Mouse (Mus musculus) CD8-positive naive resting alpha-beta T cell, adult 2 months (primary cell): ENCODE results near the gene Nfkbib.

ENCODE experiments used
- DNase-seq, 2 experiments: peaks; one replicate each; pipeline ENCODE4 v3.0.0; 2022; ENCODE audit warnings: low read depth in 2 of 2, low spot score in 2 of 2

Nfkbib gene

GRCm38 (mm10) chr7:28801451-28801850, 34.1 kb upstream of the Nfkbib start:
- DNase-seq = no peak

GRCm38 (mm10) chr7:28799994-28800393, 32.7 kb upstream of the Nfkbib start:
- DNase-seq = no peak

- DNase-seq = peak; percentile 69
Measured at GRCm38 (mm10) chr7:28796562-28796975, 29.3 kb upstream of the Nfkbib start.

GRCm38 (mm10) chr7:28795832-28796231, 28.5 kb upstream of the Nfkbib start:
- DNase-seq = no peak

- no peak for DNase-seq
Measured at GRCm38 (mm10) chr7:28794496-28794895, 27.2 kb upstream of the Nfkbib start.

- DNase-seq = no peak
Measured at GRCm38 (mm10) chr7:28793834-28794233, 26.5 kb upstream of the Nfkbib start.

- DNase-seq = peak; percentile 53 to 59
Measured at GRCm38 (mm10) chr7:28792391-28793185, 25.3 kb upstream of the Nfkbib start.

GRCm38 (mm10) chr7:28791706-28792105, 24.4 kb upstream of the Nfkbib start:
- DNase-seq = no peak

GRCm38 (mm10) chr7:28790066-28790806, 22.9 kb upstream of the Nfkbib start:
- DNase-seq = no peak

- DNase-seq = no peak
Measured at GRCm38 (mm10) chr7:28789235-28789634, 21.9 kb upstream of the Nfkbib start.

GRCm38 (mm10) chr7:28788307-28789195, 21.2 kb upstream of the Nfkbib start, which contains the start of gene Rinl:
Gene Rinl (plus strand): TSS chr7:28788969.
- DNase-seq = peak in 1 of 2 experiments; percentile 58

GRCm38 (mm10) chr7:28787884-28788283, 20.6 kb upstream of the Nfkbib start:
- DNase-seq = no peak

- no peak for DNase-seq
Measured at GRCm38 (mm10) chr7:28785161-28785560, 17.8 kb upstream of the Nfkbib start.

GRCm38 (mm10) chr7:28781261-28781663, 13.9 kb upstream of the Nfkbib start:
- DNase-seq = peak; percentile 69 to 74

- no peak for DNase-seq
Measured at GRCm38 (mm10) chr7:28780857-28781256, 13.5 kb upstream of the Nfkbib start.

- peak; percentile 85 to 91 for DNase-seq
Measured at GRCm38 (mm10) chr7:28780067-28780658, 12.9 kb upstream of the Nfkbib start.

GRCm38 (mm10) chr7:28778825-28779224, 11.5 kb upstream of the Nfkbib start:
- DNase-seq = no peak

- no peak for DNase-seq
Measured at GRCm38 (mm10) chr7:28775129-28775528, 7.8 kb upstream of the Nfkbib start.

- DNase-seq = no peak
Measured at GRCm38 (mm10) chr7:28774164-28774563, 6.9 kb upstream of the Nfkbib start.

- no peak for DNase-seq
Measured at GRCm38 (mm10) chr7:28773163-28773562, 5.9 kb upstream of the Nfkbib start.

GRCm38 (mm10) chr7:28771867-28772266, 4.6 kb upstream of the Nfkbib start:
- no peak for DNase-seq
